Mouse (Mus musculus) layer of hippocampus, adult 9-10 months (tissue): ENCODE data around the gene Gm10338.
"Not testable (repeated sequence)": the region's sequence is repeated elsewhere in the genome, so short reads cannot be mapped to it uniquely, and the experiment has no call there.

Experiments
- DNase-seq: peaks from one replicate; pipeline ENCODE4 v3.0.0; 2022; ENCODE audit warnings: low spot score

Gene Gm10338

GRCm38 (mm10) chr14:7595492-7595891 lies at the start of gene Gm10338:
TSS of gene Gm10338 (minus strand) at chr14:7595592.
- DNase-seq: not testable (repeated sequence)

DNA sequence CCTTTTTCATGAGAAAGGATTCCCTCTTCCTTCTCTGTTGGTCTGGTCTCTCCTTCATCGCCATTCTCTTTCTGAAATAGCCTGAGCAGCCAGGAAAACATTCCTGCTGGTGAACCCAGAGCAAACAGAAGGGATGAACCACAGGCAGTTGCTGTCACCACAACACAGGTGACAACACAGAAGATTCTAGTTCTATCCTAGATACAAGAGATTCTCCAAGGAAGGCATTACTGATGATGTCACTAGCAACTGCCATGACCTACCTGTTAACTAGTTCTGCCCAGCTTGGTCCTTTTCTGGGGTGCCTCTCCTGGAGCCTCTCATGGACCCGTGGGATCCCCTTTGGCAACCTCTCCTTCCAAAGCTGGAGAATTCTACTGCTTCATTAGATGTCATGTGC lies 48.5 kb upstream of the Gm10338 start, which contains the start of gene Gm10128:
Gene Gm10128 (minus strand): TSS at position 101 of the 400 bp plus-strand sequence.
- not testable (repeated sequence) for DNase-seq

GRCm38 (mm10) chr14:7568382-7568781 lies 27.0 kb downstream of the Gm10338 start, which contains the start of gene Gm3558:
TSS of gene Gm3558 (minus strand) at chr14:7568566.
- DNase-seq: not testable (repeated sequence)

DNA sequence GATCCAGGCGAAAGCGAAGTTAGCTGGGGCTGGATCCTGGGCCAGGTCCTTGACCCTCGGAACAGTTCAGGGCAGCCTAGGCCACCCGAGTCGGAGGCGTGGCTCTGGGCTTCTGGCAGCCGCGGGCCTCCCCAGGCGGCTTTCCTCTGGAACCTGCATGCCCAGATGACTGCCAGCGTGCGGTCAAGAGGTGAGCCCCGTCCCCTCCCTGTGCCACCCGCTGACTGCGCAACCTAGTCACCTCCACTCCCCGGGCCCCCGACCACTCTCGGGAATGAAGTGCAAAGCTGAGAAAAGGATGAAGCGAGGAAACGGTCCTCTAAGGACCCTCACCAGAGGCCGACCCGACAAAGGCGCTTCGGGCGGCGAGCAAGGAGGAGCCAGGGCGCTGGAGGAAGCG lies 27.5 kb downstream of the Gm10338 start:
- not testable (repeated sequence) for DNase-seq

GRCm38 (mm10) chr14:7567266-7567665 lies 28.1 kb downstream of the Gm10338 start:
- not testable (repeated sequence) for DNase-seq
